Mouse (Mus musculus) pancreas, adult 10 weeks (tissue): Measurements from ENCODE around the gene Atg9b. TPM values are rescaled to one million over a fixed set of nuclear protein-coding genes. Genes with fewer than 3 reads are reported as not detected.

Experiments
- polyA plus RNA-seq: library from polyadenylated mRNA; stranded (reverse); fragments of 350-450 nt; fragmentation: Illumina TruSeq; extraction: RNeasy Lipid Tissue Mini Kit (QIAGEN cat#74804); gene quantifications from one replicate; pipeline ENCODE4 v1.2.3, GENCODE M21; 2015; ENCODE audit warnings: low read depth, low replicate concordance; ENCODE audit not compliant: insufficient read depth

Atg9b gene
- 0.92 TPM for polyA plus RNA-seq

GRCm38 (mm10) chr5:24391864-24392263 is at the start of gene Atg9b:
TSS of gene Atg9b (minus strand) at chr5:24392143.

DNA sequence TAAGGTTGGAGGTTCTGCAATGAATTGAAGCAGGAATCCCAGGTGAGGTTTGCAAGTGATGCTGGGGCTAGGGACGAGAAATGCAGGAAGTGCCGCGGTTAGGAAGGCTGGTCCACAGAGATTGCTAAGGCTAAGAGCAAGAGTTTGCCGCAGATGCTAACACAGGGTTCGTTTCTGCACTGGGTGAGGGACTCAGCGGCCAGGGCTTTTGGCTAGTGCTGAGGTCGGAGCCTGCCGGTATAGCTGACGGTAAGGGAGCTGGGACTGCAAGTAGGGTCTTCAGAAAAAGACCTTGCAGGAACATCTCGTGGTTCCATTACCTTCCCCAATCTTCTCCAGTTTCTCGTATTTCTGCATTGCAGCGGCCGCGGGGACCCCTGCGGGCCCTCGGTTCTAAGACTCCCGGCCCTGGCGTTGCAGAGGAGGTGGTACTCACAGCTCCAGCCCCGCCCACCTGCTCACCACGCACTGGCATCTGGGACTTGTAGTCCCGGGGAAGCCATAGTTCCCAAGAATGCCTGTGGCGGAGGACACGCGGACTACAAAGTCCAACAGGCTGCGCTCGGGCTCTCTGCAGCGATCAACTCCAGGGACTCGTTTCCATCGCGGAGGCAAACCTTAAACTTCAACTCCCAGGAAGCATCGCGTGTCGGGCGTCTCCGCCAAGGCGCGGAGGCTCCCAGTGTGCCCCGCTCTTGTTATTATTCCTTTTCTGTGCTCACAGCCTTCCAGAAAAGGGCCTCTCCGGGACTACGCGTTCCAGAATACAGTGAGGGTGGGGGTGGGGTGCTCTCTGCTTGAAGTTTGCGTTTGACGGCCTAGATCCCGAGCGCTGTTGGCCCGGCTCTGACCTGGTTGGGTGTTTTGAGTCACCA is 31.4 kb upstream of the Atg9b start, which contains the start of the genes Cdk5 and Slc4a2:
Gene Cdk5, minus strand, starts transcription at position 402 of the 875 bp plus-strand sequence.
Gene Slc4a2, plus strand, starts transcription at position 709 of the 875 bp plus-strand sequence.

DNA sequence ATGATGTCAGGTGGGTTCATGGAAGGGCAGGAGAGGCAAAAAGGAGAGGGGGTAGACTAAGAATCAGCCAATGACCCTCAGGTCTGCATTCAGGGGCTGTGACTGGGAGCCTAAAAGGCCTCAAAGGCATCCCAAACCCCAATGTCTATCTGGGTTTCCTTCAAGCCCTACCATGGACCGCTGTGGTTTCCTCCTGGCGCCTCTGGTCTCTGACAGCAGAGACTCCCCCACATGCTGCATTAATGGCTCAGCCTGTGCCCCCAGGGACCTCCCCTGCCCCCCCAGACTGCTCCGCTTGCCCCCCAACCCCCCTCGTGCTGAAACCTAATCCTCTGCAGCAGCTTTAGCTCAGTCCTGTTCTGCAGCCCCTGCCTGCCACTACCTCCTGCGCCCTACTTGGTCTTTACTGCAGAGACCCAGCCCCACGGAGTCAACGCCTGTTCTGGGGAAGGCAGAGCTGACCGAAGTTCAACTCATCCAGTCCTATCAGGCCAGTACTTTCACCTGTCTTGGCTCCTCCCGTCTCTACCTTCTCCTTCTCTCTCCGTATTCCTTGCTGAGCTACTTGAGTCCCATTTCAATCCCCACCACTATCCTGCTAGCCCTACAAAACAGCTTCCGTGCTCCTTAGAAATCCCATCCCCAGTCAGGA is 21.2 kb upstream of the Atg9b start, which contains the start of gene Asic3:
Gene Asic3, plus strand, starts transcription at position 351 of the 652 bp plus-strand sequence.

DNA sequence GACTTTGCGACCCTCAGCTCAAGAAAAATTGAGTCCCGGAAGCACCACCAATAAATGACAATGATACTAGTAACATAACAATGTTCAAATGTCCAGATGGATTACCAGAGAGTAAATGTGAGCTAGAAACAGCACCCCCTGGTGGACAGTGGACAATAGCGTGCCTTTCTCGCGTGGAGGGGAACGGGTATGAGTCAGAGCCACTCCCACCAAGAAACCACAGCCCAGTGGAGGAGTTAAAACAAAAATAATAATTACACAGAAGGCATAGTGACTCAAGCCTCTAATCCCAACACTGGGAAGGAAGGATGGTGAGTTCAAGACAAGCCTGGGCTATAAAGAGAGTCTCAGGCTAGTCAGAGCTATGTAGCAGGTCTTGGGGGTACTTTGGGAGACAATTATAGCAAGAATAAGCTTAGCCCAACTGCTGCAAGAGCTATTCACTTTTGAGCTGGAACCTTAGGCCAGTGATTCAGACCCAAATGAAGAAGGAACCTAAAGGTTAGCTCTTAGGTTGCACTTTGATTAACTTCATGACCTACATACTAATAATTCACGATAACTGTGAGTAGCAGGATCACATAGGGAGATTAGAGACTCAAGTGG is 1.6 kb upstream of the Atg9b start, which contains the start of gene Abcb8:
Gene Abcb8, plus strand, starts transcription at position 272 of the 606 bp plus-strand sequence.

DNA sequence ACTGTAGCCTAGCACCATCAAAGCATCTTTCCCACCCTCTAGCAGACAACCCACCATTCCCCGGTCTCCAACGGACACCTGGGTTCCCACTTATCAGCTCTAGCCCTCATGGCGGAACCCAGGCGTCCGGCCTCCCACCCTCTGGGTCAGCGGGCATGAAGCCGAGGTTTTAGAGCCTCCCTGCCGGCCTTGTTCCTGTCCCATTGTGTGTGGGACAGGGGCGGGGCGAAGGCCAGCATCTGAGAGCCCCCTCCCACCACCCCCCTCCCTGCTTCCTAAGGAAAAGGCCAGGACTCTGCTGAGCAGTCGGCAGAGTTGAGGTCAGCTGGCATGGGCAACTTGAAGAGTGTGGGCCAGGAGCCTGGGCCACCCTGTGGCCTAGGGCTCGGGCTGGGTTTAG is 27.4 kb downstream of the Atg9b start, which contains the start of gene Nos3:
Gene Nos3, plus strand, starts transcription at position 303 of the 400 bp plus-strand sequence.

GRCm38 (mm10) chr5:24351278-24351677 is 40.7 kb downstream of the Atg9b start, which contains the start of gene Kcnh2:
TSS of gene Kcnh2 (minus strand) at chr5:24351604.

Other genes starting within 250 kb of the Atg9b start
- gene Nupl2, start 227.2 kb downstream of the Atg9b start, polyA plus RNA-seq, result 1.2 TPM
- gene Kcnh2, start 40.5 kb downstream of the Atg9b start, polyA plus RNA-seq, result 4.4 TPM
- 6.1 TPM for gene Nos3, start 27.3 kb downstream of the Atg9b start, polyA plus RNA-seq
- 16.3 TPM for gene Abcb8, start 1.5 kb upstream of the Atg9b start, polyA plus RNA-seq
- not detected for gene Asic3, start 21.2 kb upstream of the Atg9b start, polyA plus RNA-seq
- gene Cdk5, start 31.4 kb upstream of the Atg9b start, polyA plus RNA-seq, result 16.5 TPM
- 26.8 TPM for gene Slc4a2, start 31.7 kb upstream of the Atg9b start, polyA plus RNA-seq
- 66.7 TPM for gene Fastk, start 53.1 kb upstream of the Atg9b start, polyA plus RNA-seq
- 4.4 TPM for gene Tmub1, start 55.7 kb upstream of the Atg9b start, polyA plus RNA-seq
- gene Agap3, start 60.0 kb upstream of the Atg9b start, polyA plus RNA-seq, result 26.5 TPM
- not detected for gene Gbx1, start 135.1 kb upstream of the Atg9b start, polyA plus RNA-seq
- gene Asb10, start 148.8 kb upstream of the Atg9b start, polyA plus RNA-seq, result not detected
- not detected for gene 4931409K22Rik, start 164.7 kb upstream of the Atg9b start, polyA plus RNA-seq
- gene Abcf2, start 185.3 kb upstream of the Atg9b start, polyA plus RNA-seq, result 8.9 TPM
- gene Chpf2, start 194.6 kb upstream of the Atg9b start, polyA plus RNA-seq, result 20.5 TPM
- 5.5 TPM for gene Smarcd3, start 232.3 kb upstream of the Atg9b start, polyA plus RNA-seq